In genomic region chr9:20641501-20641900, GRCm38 (mm10) we compare ENCODE assay signal across 8 mouse cellular contexts. TPM values are rescaled to one million over a fixed set of nuclear protein-coding genes. Genes with fewer than 3 reads are reported as not detected.
DNase-seq lines count a peak whose midpoint lies in the region; ATAC-seq and TF ChIP-seq lines count a peak whose summit lies in the region.

No protein-coding gene starts in this region.

- WGBS in lung, embryonic 14.5 days, result 15% methylated on average over 6 of the region's 6 CpGs
- WGBS in limb, embryonic 14.5 days, result 14% methylated on average over 6 of the region's 6 CpGs
- WGBS in stomach, postnatal 0 days, result 8% methylated on average over 6 of the region's 6 CpGs

- H3K9me3 ChIP-seq in lung, embryonic 14.5 days (ENCODE audit: low read depth, low read length), result no peaks in the 10 kb centered on the region
- no peaks in the 10 kb centered on the region for H3K9me3 ChIP-seq in limb, embryonic 14.5 days (ENCODE audit: control insufficient read depth, low read length)
- H3K9me3 ChIP-seq in stomach, postnatal 0 days (ENCODE audit: control insufficient read depth, low read length), result no peaks in the 10 kb centered on the region

- H3K27me3 ChIP-seq in lung, embryonic 14.5 days (ENCODE audit: insufficient read depth, low read length), result no peaks in the 10 kb centered on the region
- H3K27me3 ChIP-seq in limb, embryonic 14.5 days (ENCODE audit: control insufficient read depth, insufficient read depth, low read length), result no peaks in the 10 kb centered on the region
- H3K27me3 ChIP-seq in stomach, postnatal 0 days (ENCODE audit: control insufficient read depth, insufficient read depth, low read length), result no peaks in the 10 kb centered on the region

- peak overlapping the region; percentile 97; the same call in 1 of the 2 replicates for H3K27ac ChIP-seq in lung, embryonic 14.5 days (ENCODE audit: low read depth)
- no peak overlapping the region for H3K27ac ChIP-seq in embryonic fibroblast, embryonic 13.5 days (ENCODE audit: insufficient read depth, low read length)
- H3K27ac ChIP-seq in limb, embryonic 14.5 days (replicated peaks; ENCODE audit: low read depth, low read length), result no peak overlapping the region
- H3K27ac ChIP-seq in stomach, postnatal 0 days (replicated peaks), result peak overlapping the region; percentile 83; the same call in 1 of the 2 replicates

- no peak for TF ChIP-seq CTCF in lung, embryonic 14.5 days (IDR thresholded peaks at IDR 0.05; ENCODE audit: low read depth)
- TF ChIP-seq CTCF in embryonic fibroblast, embryonic 13.5 days (IDR thresholded peaks at IDR 0.05; ENCODE audit: borderline replicate concordance, insufficient read depth, low read length), result no peak
- TF ChIP-seq CTCF in stomach, postnatal 0 days (IDR thresholded peaks at IDR 0.05; ENCODE audit: low read depth), result no peak

- no peaks in the 10 kb centered on the region for H3K4me1 ChIP-seq in lung, embryonic 14.5 days (ENCODE audit: insufficient read depth)
- H3K4me1 ChIP-seq in embryonic fibroblast, embryonic 13.5 days (ENCODE audit: control insufficient read depth, insufficient read depth, low read length), result no peaks in the 10 kb centered on the region
- H3K4me1 ChIP-seq in limb, embryonic 14.5 days (ENCODE audit: control insufficient read depth, insufficient read depth, low read length), result peaks cover 12% of the 10 kb centered on the region
- no peaks in the 10 kb centered on the region for H3K4me1 ChIP-seq in stomach, postnatal 0 days (replicated peaks; ENCODE audit: control insufficient read depth, insufficient read depth)

- DNase-seq in lung, embryonic 14.5 days, result no peak
- DNase-seq in lung, postnatal 36 days, result no peak
- DNase-seq in limb, embryonic 14.5 days (ENCODE audit: low spot score), result no peak
- DNase-seq in stomach, postnatal 0 days (ENCODE audit: low spot score), result no peak
- no peak for DNase-seq in layer of hippocampus, postnatal 14 days (ENCODE audit: low spot score in 2 of 2)
- DNase-seq in retina, postnatal 1 day, result no peak

- TF ChIP-seq POLR2A in embryonic fibroblast, embryonic 13.5 days (IDR thresholded peaks at IDR 0.05; ENCODE audit: low read depth, low read length), result no peak
- no peak for TF ChIP-seq POLR2A in limb, embryonic 14.5 days (IDR thresholded peaks at IDR 0.05; ENCODE audit: borderline replicate concordance, extremely low read depth, insufficient read depth, insufficient read length)

- no peak for ATAC-seq in lung, embryonic 14.5 days (ENCODE audit: insufficient read depth)
- no peak for ATAC-seq in limb, embryonic 14.5 days (ENCODE audit: low FRiP score, low read depth)
- no peak for ATAC-seq in stomach, postnatal 0 days (ENCODE audit: low FRiP score, low TSS enrichment)
- no peak for ATAC-seq in CD4-positive, CD25-positive, alpha-beta regulatory T cell, adult 4 months

- H3K4me2 ChIP-seq in lung, embryonic 14.5 days, result peak overlapping the region; percentile 94
- peak overlapping the region; percentile 97 for H3K4me2 ChIP-seq in limb, embryonic 14.5 days (replicated peaks; ENCODE audit: low read depth, low read length, severe bottlenecking)
- H3K4me2 ChIP-seq in stomach, postnatal 0 days (replicated peaks; ENCODE audit: low read depth), result peak overlapping the region; percentile 94

- peak overlapping the region; percentile 83 for H3K9ac ChIP-seq in lung, embryonic 14.5 days
- peak overlapping the region; percentile 80 for H3K9ac ChIP-seq in limb, embryonic 14.5 days (ENCODE audit: low read depth, low read length, severe bottlenecking)
- peak overlapping the region; percentile 89 for H3K9ac ChIP-seq in stomach, postnatal 0 days (ENCODE audit: low read length)

- H3K36me3 ChIP-seq in lung, embryonic 14.5 days (ENCODE audit: insufficient read depth), result peaks cover 28% of the 10 kb centered on the region; the same call in 1 of the 2 replicates
- H3K36me3 ChIP-seq in limb, embryonic 14.5 days (ENCODE audit: control insufficient read depth, insufficient read depth, low read length), result peaks cover 30% of the 10 kb centered on the region
- H3K36me3 ChIP-seq in stomach, postnatal 0 days (ENCODE audit: control insufficient read depth, insufficient read depth, low read length), result peaks cover 16% of the 10 kb centered on the region

- peak overlapping the region; percentile 89 for H3K4me3 ChIP-seq in lung, embryonic 14.5 days (ENCODE audit: low read depth, low read length)
- H3K4me3 ChIP-seq in embryonic fibroblast, embryonic 13.5 days (ENCODE audit: insufficient read depth, low read length), result peak overlapping the region; percentile 91
- peak overlapping the region; percentile 85 for H3K4me3 ChIP-seq in limb, embryonic 14.5 days (replicated peaks; ENCODE audit: low read length)
- H3K4me3 ChIP-seq in stomach, postnatal 0 days (ENCODE audit: low read depth, low read length), result peak overlapping the region; percentile 79

- no peak for TF ChIP-seq EP300 in stomach, postnatal 0 days (optimal IDR thresholded peaks at IDR 0.05)

RNA-seq across cellular contexts. Expression of gene Ubl5, which starts 1.2 kb away (rescaled TPM):
- 370 and 372 TPM in 2 replicates for polyA plus RNA-seq in lung, embryonic 14.5 days (2014; fragmentation: Nextera tagmentation; extraction: Ambion mirVana)
- 243 and 252 TPM in 2 replicates for polyA plus RNA-seq in embryonic fibroblast, embryonic 13.5 days (2011; ENCODE audit: insufficient read length, low read depth, missing spikeins)
- polyA plus RNA-seq in limb, embryonic 14.5 days (2012; rRNA removed), result 229 and 475 TPM in 2 replicates
- polyA plus RNA-seq in limb, embryonic 14.5 days (2014; fragmentation: Nextera tagmentation; extraction: Ambion mirVana), result 347 and 354 TPM in 2 replicates
- 451 and 481 TPM in 2 replicates for polyA plus RNA-seq in stomach, postnatal 0 days (2015; fragmentation: Nextera tagmentation; extraction: Ambion mirVana)
- total RNA-seq in layer of hippocampus, postnatal 14 days (2021), result 100 to 1,000 TPM; 310 to 314 TPM
- 100 to 1,000 TPM; 274 to 342 TPM for polyA plus RNA-seq in CD4-positive, CD25-positive, alpha-beta regulatory T cell, adult 4 months (2017; shearing (Covaris generic))

RNA-seq across cellular contexts. Expression of gene Fbxl12, which starts 3.1 kb away (rescaled TPM):
- 13.1 and 15.0 TPM in 2 replicates for polyA plus RNA-seq in lung, embryonic 14.5 days (2014; fragmentation: Nextera tagmentation; extraction: Ambion mirVana)
- 18.3 and 18.9 TPM in 2 replicates for polyA plus RNA-seq in embryonic fibroblast, embryonic 13.5 days (2011; ENCODE audit: insufficient read length, low read depth, missing spikeins)
- polyA plus RNA-seq in limb, embryonic 14.5 days (2012; rRNA removed), result 41.5 and 52.8 TPM in 2 replicates
- polyA plus RNA-seq in limb, embryonic 14.5 days (2014; fragmentation: Nextera tagmentation; extraction: Ambion mirVana), result 11.9 and 12.9 TPM in 2 replicates
- polyA plus RNA-seq in stomach, postnatal 0 days (2015; fragmentation: Nextera tagmentation; extraction: Ambion mirVana), result 7.2 and 8.2 TPM in 2 replicates
- total RNA-seq in layer of hippocampus, postnatal 14 days (2021), result 10 to 100 TPM; 17.9 to 18.9 TPM
- 10 to 100 TPM; 54.4 to 79.2 TPM for polyA plus RNA-seq in CD4-positive, CD25-positive, alpha-beta regulatory T cell, adult 4 months (2017; shearing (Covaris generic))

RNA-seq across cellular contexts. Expression of gene Pin1, which starts 10.4 kb away (rescaled TPM):
- 53.6 and 58.6 TPM in 2 replicates for polyA plus RNA-seq in lung, embryonic 14.5 days (2014; fragmentation: Nextera tagmentation; extraction: Ambion mirVana)
- polyA plus RNA-seq in embryonic fibroblast, embryonic 13.5 days (2011; ENCODE audit: insufficient read length, low read depth, missing spikeins), result 18.6 and 20.3 TPM in 2 replicates
- 25.2 and 28.0 TPM in 2 replicates for polyA plus RNA-seq in limb, embryonic 14.5 days (2012; rRNA removed)
- polyA plus RNA-seq in limb, embryonic 14.5 days (2014; fragmentation: Nextera tagmentation; extraction: Ambion mirVana), result 47.8 and 51.2 TPM in 2 replicates
- 28.2 and 28.7 TPM in 2 replicates for polyA plus RNA-seq in stomach, postnatal 0 days (2015; fragmentation: Nextera tagmentation; extraction: Ambion mirVana)
- 10 to 100 TPM; 33.8 to 34.0 TPM for total RNA-seq in layer of hippocampus, postnatal 14 days (2021)
- polyA plus RNA-seq in CD4-positive, CD25-positive, alpha-beta regulatory T cell, adult 4 months (2017; shearing (Covaris generic)), result 10 to 100 TPM; 19.7 to 22.9 TPM

Comparison
In these comparisons a context has a peak if more than half of its experiments do, and no peak if none do; other contexts are left out.
1. H3K27ac ChIP-seq: peak in lung, embryonic 14.5 days (single experiment) and stomach, postnatal 0 days (single experiment); none in embryonic fibroblast, embryonic 13.5 days (single experiment) and limb, embryonic 14.5 days (single experiment).
2. Peak in every context shown above with its lines, with median percentiles within 50 percentile points of each other: H3K4me2 ChIP-seq, H3K4me3 ChIP-seq and H3K9ac ChIP-seq.